Mouse (Mus musculus) thymus, postnatal 4 days (tissue): ENCODE results near the gene Fsd1.

Experiments used
- DNase-seq: peaks from one replicate; pipeline ENCODE4 v3.0.0; 2021

Gene Fsd1

DNA sequence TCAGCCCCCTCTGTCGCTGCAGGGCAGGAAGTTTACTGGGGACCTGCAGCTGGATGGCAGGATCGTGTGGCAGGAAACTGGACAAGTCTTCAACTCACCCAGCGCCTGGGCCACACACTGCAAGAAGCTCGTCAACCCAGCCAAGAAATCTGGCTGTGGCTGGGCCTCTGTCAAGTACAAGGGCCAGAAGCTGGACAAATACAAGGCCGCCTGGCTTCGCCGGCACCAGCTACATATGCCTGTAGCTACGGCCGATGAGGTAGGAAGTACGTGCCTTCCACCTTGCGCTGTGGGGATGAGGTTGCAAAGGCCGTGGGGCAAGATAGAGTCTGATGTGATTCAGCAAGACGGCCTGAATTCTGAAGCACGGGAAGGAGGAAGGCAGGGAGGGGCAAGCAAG is 23.9 kb downstream of the Fsd1 start:
- DNase-seq: no peak

GRCm38 (mm10) chr17:56010681-56011080 is 24.4 kb downstream of the Fsd1 start:
- DNase-seq: peak; percentile 93

DNA sequence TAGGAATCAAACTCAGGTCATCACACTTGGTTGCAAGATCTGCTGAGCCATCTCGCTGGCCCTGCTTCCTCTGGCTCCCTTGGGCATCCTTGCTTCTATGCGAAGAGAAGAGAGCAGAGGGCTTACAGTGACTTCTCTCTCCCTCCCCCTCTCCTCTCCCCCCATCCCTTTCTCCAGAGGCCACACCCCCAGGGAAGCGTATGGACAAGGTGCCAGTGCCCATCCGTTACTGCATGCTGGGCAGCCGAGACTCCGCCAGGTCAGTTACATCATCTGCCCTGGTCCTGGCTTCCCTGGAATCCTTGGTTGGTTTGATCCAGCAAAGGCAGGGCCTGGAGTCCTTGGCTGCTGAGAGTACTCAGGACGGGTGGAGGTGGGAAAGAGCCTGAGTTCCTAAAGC is 25.1 kb downstream of the Fsd1 start:
- no peak for DNase-seq

GRCm38 (mm10) chr17:56015293-56015692 is 29.0 kb downstream of the Fsd1 start:
- DNase-seq: no peak

GRCm38 (mm10) chr17:56016382-56016781 is 30.1 kb downstream of the Fsd1 start:
- DNase-seq: no peak

DNA sequence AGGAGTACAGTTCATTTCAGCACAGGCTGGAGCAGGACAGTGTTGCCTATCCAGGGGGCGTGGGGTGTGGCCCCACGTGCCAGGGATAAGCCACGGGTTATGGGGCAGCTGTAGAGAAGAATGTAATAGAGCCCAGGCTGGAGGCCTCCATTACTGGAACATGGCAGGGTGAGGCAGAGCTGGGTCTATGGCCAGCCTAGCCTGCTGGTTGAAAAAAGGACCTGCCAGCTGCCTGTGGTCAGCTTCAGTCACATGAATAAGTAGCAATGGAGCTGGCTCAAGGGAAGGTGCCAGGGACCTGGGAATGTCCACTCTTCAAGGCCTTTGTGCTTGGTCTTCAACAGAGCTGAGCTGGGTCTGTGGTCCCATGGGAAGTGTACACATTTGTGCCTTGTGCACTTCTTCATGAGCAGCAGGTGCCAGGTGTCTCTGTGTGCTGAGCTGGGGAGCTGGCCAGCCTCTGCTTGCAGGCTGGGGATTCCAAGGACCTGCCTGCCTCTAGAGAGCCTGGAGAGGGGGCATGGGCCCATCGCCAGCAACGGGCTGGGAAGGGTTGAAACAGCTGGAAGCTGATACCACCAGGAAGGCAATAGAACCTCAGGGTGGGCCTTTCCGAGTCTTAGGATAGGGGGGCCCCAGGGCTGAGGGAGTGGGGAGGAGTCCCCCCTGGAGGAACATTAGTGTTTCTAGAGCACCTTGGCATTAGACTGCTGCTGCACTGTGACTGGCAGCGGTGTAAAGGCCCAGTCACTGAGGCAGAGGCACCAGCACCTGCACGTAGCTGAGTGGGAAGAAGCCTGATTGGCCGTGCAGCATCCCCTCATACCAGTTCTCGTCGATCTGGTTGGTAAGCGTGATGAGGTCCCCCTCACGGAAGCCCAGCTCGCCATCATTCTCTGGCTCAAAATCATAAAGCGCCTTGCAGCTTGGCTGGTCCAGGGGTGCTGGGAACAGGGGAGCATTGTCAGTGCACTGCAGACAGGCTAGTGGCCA is 30.8 kb downstream of the Fsd1 start:
- no peak for DNase-seq

GRCm38 (mm10) chr17:56017848-56018247 is 31.5 kb downstream of the Fsd1 start:
- no peak for DNase-seq

GRCm38 (mm10) chr17:56018347-56019131 is 32.2 kb downstream of the Fsd1 start:
- DNase-seq: peak; percentile 90

GRCm38 (mm10) chr17:56020400-56021084 is 34.2 kb downstream of the Fsd1 start:
- DNase-seq: peak; percentile 47

DNA sequence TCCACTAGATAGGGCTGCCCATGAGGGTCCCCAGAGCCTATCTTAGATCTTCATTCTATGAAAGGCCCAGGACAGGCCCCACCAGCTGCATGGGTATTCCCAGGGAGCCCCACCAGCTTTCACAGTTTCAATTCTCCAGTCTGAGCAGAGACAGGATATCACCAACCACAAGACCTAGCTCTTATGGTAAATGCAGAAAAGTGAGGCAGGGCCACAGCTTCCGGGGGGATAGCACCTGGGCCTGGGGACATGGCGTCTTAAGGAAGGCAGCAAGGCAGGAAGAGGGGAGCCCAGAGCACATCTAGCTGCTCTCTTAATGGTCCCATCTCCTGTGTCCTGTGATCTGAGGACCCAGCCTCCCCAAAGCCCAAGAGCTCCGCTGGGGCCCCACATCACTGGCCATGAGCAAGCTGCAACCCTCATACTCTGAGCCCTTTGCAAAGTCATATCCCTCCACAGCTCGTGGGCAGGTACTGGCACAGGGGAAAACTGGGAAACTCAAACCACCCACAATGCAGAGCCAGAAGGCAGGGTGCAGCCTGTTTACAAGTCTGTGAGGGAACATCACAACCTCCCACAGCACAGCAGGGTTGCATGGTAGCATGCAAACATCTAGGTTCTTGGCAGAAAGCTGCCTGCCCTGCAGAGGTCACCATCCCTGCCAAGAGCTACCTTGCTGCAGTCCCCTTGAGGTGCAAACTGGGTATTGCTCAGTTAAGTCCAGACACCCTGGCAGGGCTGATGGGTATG is 35.0 kb downstream of the Fsd1 start:
- DNase-seq: peak; percentile 76

GRCm38 (mm10) chr17:56022131-56022988 is 36.1 kb downstream of the Fsd1 start:
- DNase-seq: peak; percentile 28

DNA sequence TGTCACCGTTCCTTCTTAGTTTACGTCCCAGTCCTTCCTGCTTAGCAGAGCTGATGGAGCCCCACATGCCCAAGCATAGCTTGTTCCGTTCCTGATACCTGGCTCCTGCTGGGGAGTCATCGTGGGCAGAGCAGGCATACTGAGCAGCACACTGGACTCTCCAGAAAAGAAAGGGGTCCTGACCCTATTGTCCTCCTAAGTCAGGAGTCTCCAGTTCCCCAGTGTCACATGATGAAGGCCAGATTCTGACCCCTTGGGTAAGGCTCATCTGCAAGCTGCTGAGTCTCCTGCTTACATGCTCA is 36.6 kb downstream of the Fsd1 start:
- no peak for DNase-seq

DNA sequence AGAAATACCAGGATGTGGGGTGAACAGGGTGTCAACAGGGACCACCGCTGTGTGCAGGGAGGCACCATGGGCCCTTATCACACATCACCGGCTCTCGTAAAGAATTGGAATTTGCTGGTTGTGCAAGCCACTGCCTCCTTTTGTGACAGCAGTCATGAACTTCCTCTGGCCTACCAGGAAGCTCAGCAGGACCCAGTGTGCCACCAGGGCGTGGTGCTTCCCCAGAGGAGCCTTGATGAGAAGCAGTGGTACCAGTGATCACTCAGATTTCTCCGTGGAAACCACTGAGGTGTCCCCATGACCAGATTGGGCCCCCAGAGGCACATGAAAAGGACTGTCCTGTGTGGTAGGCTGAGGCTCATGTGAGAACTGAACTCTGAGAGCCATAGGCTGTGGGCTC is 37.1 kb downstream of the Fsd1 start:
- DNase-seq: peak; percentile 44

DNA sequence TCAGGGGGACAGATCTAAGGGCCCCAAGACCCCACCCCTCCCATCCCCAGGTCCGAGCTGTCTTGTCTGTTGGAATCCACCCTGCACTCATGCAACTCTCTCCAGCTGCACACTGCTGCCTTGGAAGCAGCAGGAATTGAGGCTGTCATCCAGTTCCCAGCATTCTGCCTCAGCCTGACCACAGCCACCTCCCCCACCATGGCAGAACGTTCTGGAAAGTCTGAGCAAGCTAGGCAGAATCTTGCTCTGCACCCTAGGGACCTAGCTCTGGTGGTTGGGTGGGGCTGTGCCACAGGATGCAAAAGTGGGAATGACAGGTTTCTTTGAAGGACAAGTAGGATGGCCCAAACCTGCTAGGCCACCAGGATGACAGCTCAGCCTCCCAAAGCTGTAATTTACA is 38.2 kb downstream of the Fsd1 start:
- DNase-seq: no peak

DNA sequence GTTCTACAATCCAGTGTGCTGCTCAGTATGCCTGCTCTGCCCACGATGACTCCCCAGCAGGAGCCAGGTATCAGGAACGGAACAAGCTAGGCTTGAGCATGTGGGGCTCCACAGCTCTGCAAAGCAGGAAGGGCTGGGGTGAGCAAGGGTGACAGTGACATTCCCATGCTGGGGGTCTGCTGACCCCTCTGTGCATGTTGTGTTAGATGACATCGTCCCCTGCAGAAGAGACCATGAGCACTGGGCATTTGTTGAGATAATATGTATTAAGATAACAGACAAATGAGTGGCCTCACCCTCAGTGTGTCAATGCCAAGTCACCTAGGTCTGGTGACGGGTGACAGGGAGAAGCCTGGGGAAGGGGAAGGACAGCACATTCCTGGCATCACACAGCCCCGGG is 38.6 kb downstream of the Fsd1 start:
- DNase-seq: peak; percentile 9

DNA sequence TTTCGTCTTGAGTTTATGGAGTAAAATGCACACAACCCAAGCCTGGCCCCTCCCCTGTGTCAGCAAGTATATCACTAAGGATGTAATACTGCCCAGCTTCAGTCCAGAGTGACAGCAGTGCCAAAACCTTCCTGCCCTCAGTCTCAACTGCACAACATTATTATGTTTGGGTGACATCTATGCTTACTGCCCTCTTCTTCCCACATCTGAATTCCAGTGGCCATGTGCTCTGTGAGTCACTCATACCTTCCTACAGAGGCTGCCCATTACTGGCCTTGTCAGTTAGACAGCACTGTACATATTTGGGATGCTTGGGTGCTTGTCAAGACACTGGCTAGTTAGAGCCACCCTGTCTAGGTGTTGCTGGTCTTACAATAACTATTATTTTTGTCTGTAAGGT is 40.0 kb downstream of the Fsd1 start:
- no peak for DNase-seq

DNA sequence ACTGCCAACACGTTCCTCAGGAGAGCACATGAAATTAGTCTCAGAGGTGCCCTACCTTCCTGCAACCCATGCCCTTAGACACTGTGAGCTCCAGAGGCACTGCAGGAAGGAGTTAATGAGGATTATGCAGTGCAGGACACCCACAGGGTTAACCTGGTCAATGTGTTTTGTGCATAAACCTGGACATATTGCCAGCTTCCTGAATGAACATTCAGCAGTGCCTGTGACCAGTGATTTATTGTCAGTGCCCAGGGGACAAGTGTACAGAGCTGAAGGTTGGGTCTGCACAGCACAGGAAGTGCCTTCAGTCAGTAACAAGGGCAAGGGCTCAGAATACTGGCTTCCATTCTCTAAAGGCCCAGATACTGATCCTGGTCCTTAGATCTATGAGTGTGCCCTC is 40.6 kb downstream of the Fsd1 start:
- no peak for DNase-seq

DNA sequence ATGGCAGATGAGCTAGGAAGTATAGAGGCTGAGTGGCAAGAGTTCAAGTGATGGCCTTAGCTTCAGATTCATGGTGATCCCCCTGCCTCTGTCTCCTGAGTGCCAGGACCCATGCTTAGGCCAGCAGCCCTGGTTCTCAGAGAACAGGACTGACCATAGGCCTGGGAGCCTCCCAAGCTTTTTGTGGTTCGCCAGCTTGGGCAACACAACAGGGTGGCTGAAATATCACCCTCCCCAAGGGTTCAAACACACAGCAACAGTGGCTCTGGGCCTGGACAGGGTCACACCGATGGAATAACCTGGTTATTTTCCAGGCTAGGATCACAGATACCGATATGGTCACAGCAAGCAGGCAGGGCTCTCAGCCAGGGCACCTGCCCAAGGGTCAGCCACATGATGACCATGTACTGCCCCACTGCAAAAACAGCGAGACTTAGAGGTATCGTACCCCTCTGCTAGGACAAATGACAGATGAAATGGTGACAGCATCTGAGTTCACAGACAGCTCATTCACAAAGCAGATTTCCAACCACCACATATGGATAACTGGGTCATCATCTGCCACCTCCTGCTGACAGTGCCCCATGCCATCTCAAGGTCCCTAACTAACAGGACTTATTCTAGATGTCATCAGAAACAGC is 41.6 kb downstream of the Fsd1 start:
- no peak for DNase-seq

- DNase-seq: peak; percentile 14
Measured at GRCm38 (mm10) chr17:56030238-56030870, 44.0 kb downstream of the Fsd1 start.

DNA sequence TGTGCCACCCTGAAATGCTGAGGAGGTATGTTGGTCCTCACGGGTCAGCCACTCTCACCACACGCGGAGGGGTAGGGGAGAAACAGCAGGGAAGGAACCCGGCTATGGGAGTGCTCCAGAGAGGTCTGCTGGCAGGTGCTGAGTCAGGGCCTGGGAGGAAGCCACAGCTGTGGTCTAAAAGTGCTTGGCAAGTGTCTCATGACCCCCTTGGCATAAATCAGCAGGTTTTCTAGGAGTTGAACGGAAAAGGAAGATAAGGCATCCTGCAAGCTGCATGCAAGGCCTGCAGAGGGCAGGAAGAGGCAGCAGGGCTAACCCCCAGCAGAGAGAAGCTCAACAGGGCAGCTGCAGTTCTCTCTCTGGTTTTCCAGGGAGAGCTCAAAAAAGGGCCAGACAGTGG is 44.6 kb downstream of the Fsd1 start:
- peak; percentile 54 for DNase-seq

- DNase-seq: peak; percentile 27
Measured at GRCm38 (mm10) chr17:56031431-56031830, 45.1 kb downstream of the Fsd1 start.
